Comparison of ENCODE assay signal across 10 mouse cellular contexts in genomic region chr5:120742125-120742524, GRCm38 (mm10). TPM values are rescaled to one million over a fixed set of nuclear protein-coding genes. Genes with fewer than 3 reads are reported as not detected.
DNase-seq lines count a peak whose midpoint lies in the region; ATAC-seq and TF ChIP-seq lines count a peak whose summit lies in the region.
"Had no signal": no experiment of that assay in that cellular context is flagged by ENCODE, and none has a peak within 500 bp of the region (broad histone marks: within the 10 kb centered on the region; RNA-seq: fewer than 3 reads in every experiment).

No protein-coding gene starts in this region.

- no peak for TF ChIP-seq POLR2A in ES-Bruce4 (IDR thresholded peaks at IDR 0.05; ENCODE audit: insufficient read depth, low read length)

- no peak overlapping the region for H3K4me3 ChIP-seq in hindbrain, embryonic 10.5 days
- no peak overlapping the region for H3K4me3 ChIP-seq in hindbrain, embryonic 16.5 days (ENCODE audit: low read length)
- no peak overlapping the region for H3K4me3 ChIP-seq in ES-Bruce4 (ENCODE audit: low read depth, low read length)
- H3K4me3 ChIP-seq: limb, embryonic 15.5 days; stomach, embryonic 15.5 days had no signal

- ATAC-seq in hindbrain, embryonic 16.5 days = no peak

- no peak overlapping the region for H3K27ac ChIP-seq in hindbrain, embryonic 10.5 days
- no peak overlapping the region for H3K27ac ChIP-seq in hindbrain, embryonic 16.5 days (ENCODE audit: low read depth, low read length)
- H3K27ac ChIP-seq in ES-Bruce4 (ENCODE audit: insufficient read depth, low read length) = no peak overlapping the region
- H3K27ac ChIP-seq: limb, embryonic 15.5 days; stomach, embryonic 15.5 days had no signal

- no peaks in the 10 kb centered on the region for H3K36me3 ChIP-seq in hindbrain, embryonic 10.5 days
- H3K36me3 ChIP-seq in hindbrain, embryonic 16.5 days (ENCODE audit: control insufficient read depth, insufficient read depth, low read length) = no peaks in the 10 kb centered on the region
- no peaks in the 10 kb centered on the region for H3K36me3 ChIP-seq in ES-Bruce4 (ENCODE audit: control insufficient read depth, insufficient read depth, low read length, poor library complexity, severe bottlenecking)
- H3K36me3 ChIP-seq: limb, embryonic 15.5 days; stomach, embryonic 15.5 days had no signal

- no peak overlapping the region for H3K4me2 ChIP-seq in hindbrain, embryonic 16.5 days (ENCODE audit: low read length)
- H3K4me2 ChIP-seq: limb, embryonic 15.5 days; stomach, embryonic 15.5 days had no signal

- no peaks in the 10 kb centered on the region for H3K4me1 ChIP-seq in hindbrain, embryonic 10.5 days (replicated peaks)
- H3K4me1 ChIP-seq in hindbrain, embryonic 16.5 days (ENCODE audit: control insufficient read depth, insufficient read depth, low read depth, low read length) = peaks cover 2% of the 10 kb centered on the region; the same call in 1 of the 2 replicates
- H3K4me1 ChIP-seq in ES-Bruce4 (ENCODE audit: control insufficient read depth, insufficient read depth, low read length) = peaks cover 4% of the 10 kb centered on the region
- H3K4me1 ChIP-seq: limb, embryonic 15.5 days; stomach, embryonic 15.5 days had no signal

- peak; percentile 55 for TF ChIP-seq CTCF in ES-Bruce4 (IDR thresholded peaks at IDR 0.05; ENCODE audit: low read depth, low read length)

- no peaks in the 10 kb centered on the region for H3K9me3 ChIP-seq in hindbrain, embryonic 10.5 days
- no peaks in the 10 kb centered on the region for H3K9me3 ChIP-seq in hindbrain, embryonic 16.5 days (ENCODE audit: control insufficient read depth, low read length)
- H3K9me3 ChIP-seq in ES-Bruce4 (replicated peaks; ENCODE audit: control insufficient read depth, insufficient read depth, low read length, poor library complexity, severe bottlenecking) = no peaks in the 10 kb centered on the region
- H3K9me3 ChIP-seq: limb, embryonic 15.5 days; stomach, embryonic 15.5 days had no signal

- no peak overlapping the region for H3K9ac ChIP-seq in hindbrain, embryonic 16.5 days (ENCODE audit: low read depth, low read length)
- H3K9ac ChIP-seq in ES-Bruce4 (ENCODE audit: low read depth, poor library complexity, severe bottlenecking) = no peak overlapping the region
- H3K9ac ChIP-seq: limb, embryonic 15.5 days; stomach, embryonic 15.5 days had no signal

- H3K27me3 ChIP-seq in hindbrain, embryonic 10.5 days (ENCODE audit: insufficient read depth, poor library complexity, severe bottlenecking) = no peaks in the 10 kb centered on the region
- no peaks in the 10 kb centered on the region for H3K27me3 ChIP-seq in hindbrain, embryonic 16.5 days (replicated peaks; ENCODE audit: control insufficient read depth, insufficient read depth, low read length)
- no peaks in the 10 kb centered on the region for H3K27me3 ChIP-seq in ES-Bruce4 (ENCODE audit: control insufficient read depth, insufficient read depth, low read length, poor library complexity, severe bottlenecking)

- peak; percentile 42 for DNase-seq in hindbrain, embryonic 10.5 days (ENCODE audit: low spot score)
- peak; percentile 58 for DNase-seq in 416B (ENCODE audit: low read depth)
- peak; percentile 66 for DNase-seq in embryo, embryonic 10.5 days (ENCODE audit: low spot score)
- DNase-seq in lung, postnatal 14 days = peak; percentile 26
- peak; percentile 68 for DNase-seq in thymus, postnatal 25 days
- no peak for DNase-seq in testis, postnatal 10 days (ENCODE audit: low spot score)

- 27% methylated on average over 4 of the region's 4 CpGs for WGBS in hindbrain, embryonic 10.5 days
- 37% methylated on average over 4 of the region's 4 CpGs for WGBS in hindbrain, embryonic 16.5 days

- TF ChIP-seq EP300 in ES-Bruce4 (IDR thresholded peaks at IDR 0.05; ENCODE audit: insufficient read depth, low read depth, low read length) = no peak

RNA-seq across cellular contexts. Expression of gene Oas2, which starts 7.5 kb away (rescaled TPM):
- 0.06 and 0.10 TPM in 2 replicates for polyA plus RNA-seq in hindbrain, embryonic 10.5 days (2016; fragmentation: Nextera tagmentation; extraction: Ambion mirVana)
- polyA plus RNA-seq in hindbrain, embryonic 16.5 days (2015; fragmentation: Nextera tagmentation; extraction: Ambion mirVana) = 0.19 and 0.43 TPM in 2 replicates
- 0.76 and 0.84 TPM in 2 replicates for polyA plus RNA-seq in ES-Bruce4 (2011; ENCODE audit: insufficient read depth, insufficient read length, low read depth, missing spikeins)

RNA-seq across cellular contexts. Expression of gene Dtx1, which starts 30.4 kb away (rescaled TPM):
- polyA plus RNA-seq in hindbrain, embryonic 10.5 days (2016; fragmentation: Nextera tagmentation; extraction: Ambion mirVana) = 1.7 and 5.8 TPM in 2 replicates
- polyA plus RNA-seq in hindbrain, embryonic 16.5 days (2015; fragmentation: Nextera tagmentation; extraction: Ambion mirVana) = 44.8 and 46.6 TPM in 2 replicates
- polyA plus RNA-seq in ES-Bruce4 (2011; ENCODE audit: insufficient read depth, insufficient read length, low read depth, missing spikeins) = 19.1 and 21.0 TPM in 2 replicates

RNA-seq across cellular contexts. Expression of gene Oas3, which starts 35.3 kb away (rescaled TPM):
- 0.16 TPM in 2 replicates for polyA plus RNA-seq in hindbrain, embryonic 10.5 days (2016; fragmentation: Nextera tagmentation; extraction: Ambion mirVana)
- 0.66 and 0.96 TPM in 2 replicates for polyA plus RNA-seq in hindbrain, embryonic 16.5 days (2015; fragmentation: Nextera tagmentation; extraction: Ambion mirVana)
- 1.7 and 1.9 TPM in 2 replicates for polyA plus RNA-seq in ES-Bruce4 (2011; ENCODE audit: insufficient read depth, insufficient read length, low read depth, missing spikeins)

RNA-seq across cellular contexts. Expression of gene Oas1e, which starts 53.2 kb away (rescaled TPM):
- not detected in 2 replicates for polyA plus RNA-seq in hindbrain, embryonic 10.5 days (2016; fragmentation: Nextera tagmentation; extraction: Ambion mirVana)
- 0.19 and 0.86 TPM in 2 replicates for polyA plus RNA-seq in hindbrain, embryonic 16.5 days (2015; fragmentation: Nextera tagmentation; extraction: Ambion mirVana)
- polyA plus RNA-seq in ES-Bruce4 (2011; ENCODE audit: insufficient read depth, insufficient read length, low read depth, missing spikeins) = not detected in 2 replicates
- polyA plus RNA-seq: limb, embryonic 15.5 days; stomach, embryonic 15.5 days had no signal
